Mouse (Mus musculus) embryonic stem cell, embryonic (primary cell): ENCODE measurements at regions not wholly inside any gene's neighbourhood (a gene's known extent, or its start where the extent isn't known, plus 50 kb on each side); places are given as distances from the start of the nearest gene placed in this dataset.
"Not testable (repeated sequence)": the region's sequence is repeated elsewhere in the genome, so short reads cannot be mapped to it uniquely, and the experiment has no call there.

Experiments
- CTCF ChIA-PET, 4 experiments: fragments of 300-600 bp in 2 of 4; fragments of 350-600 bp in 2 of 4; sonication (Branson Sonifier 250); formaldehyde crosslinking; loops; one replicate each; lab custom pipeline; 2022; ENCODE audit warnings: inconsistent platforms in 2 of 4; lab: Charles Lee
- POLR2A ChIA-PET, 4 experiments: fragments of 300-600 bp in 2 of 4; fragments of 350-600 bp in 2 of 4; sonication (Branson Sonifier 250); formaldehyde crosslinking; loops; one replicate each; lab custom pipeline; 2022; ENCODE audit warnings: antibody characterized with exemption in 4 of 4, inconsistent platforms in 1 of 4; lab: Charles Lee

GRCm38 (mm10) chr12:77854281-77855075 lies 339.6 kb upstream of the Gm6657 start:
- ChIA-PET CTCF (no interaction called here), POLR2A (no interaction called here)

DNA sequence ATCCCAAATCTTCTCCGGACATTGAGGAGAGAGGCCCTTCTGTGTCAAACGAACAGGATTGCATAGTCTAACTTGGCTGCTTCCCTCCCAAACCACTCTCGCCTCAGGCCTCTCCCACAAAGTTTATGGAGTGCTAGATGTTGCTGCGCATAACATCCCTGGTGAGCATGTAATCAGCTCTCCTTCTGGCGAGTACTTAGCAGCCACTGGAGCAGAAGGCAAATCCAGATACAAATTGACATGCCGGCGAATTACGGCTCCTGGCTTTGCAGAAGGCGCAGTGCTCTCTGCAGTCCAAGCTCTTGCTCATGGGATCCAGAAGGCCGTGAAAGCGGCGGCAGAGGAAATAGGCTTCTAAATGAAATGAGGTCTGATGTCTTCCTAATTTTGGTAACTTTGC lies 338.2 kb upstream of the Gm6657 start:
- CTCF ChIA-PET, result no interaction called here
- POLR2A ChIA-PET, result interaction anchor here in 1 of 4 experiments (0.9 kb wide), 1 partner anchor 11 kb away, joined by 3 read pairs; no protein-coding TSS in a partner anchor

- ChIA-PET POLR2A (no interaction called here), CTCF (no interaction called here)
Observed at GRCm38 (mm10) chr12:77857281-77857680, 336.8 kb upstream of the Gm6657 start.

DNA sequence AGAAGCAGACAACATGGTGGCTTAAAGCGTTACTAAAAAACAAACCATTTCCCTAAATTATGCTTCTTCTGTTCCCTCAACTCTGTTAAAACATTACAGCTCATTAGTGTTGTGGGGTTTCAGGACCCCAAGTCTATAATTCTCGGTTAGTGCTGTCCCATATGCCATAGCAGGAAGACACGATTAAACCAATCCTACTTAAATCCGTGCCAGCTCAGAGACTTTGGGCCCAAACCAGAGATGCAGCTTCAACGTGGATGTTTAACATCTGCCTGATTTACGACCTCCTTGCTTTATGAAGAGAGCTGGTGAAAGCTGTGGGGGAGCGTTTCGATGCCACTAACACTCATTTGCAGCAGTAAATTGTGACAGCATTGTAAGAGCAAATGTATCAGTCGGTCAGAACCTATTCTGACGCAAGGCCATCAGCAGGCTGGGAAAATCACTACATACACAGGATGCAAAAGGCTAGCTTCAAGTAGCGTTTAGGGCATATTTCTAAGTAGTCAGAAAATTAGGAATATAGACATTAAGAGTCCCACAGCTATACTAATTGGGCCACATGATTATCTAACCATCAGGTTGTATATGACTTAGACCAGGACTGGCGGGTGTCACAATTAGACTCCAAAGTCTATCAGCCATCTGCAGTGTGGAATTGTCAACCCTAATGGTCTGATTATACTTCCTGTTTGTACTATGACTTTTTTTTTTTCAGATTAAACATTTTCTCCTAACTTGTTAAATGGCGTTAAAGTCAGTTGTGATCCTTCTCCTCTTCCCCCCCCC lies 333.1 kb upstream of the Gm6657 start:
- POLR2A ChIA-PET, result no interaction called here
- CTCF ChIA-PET, result no interaction called here

GRCm38 (mm10) chr12:77867947-77868495 lies 326.0 kb upstream of the Gm6657 start:
- POLR2A ChIA-PET, result interaction anchor here in 1 of 4 experiments (0.7 kb wide), 1 partner anchor 1999 kb away, joined by 4 read pairs; no protein-coding TSS in a partner anchor
- CTCF ChIA-PET, result no interaction called here

DNA sequence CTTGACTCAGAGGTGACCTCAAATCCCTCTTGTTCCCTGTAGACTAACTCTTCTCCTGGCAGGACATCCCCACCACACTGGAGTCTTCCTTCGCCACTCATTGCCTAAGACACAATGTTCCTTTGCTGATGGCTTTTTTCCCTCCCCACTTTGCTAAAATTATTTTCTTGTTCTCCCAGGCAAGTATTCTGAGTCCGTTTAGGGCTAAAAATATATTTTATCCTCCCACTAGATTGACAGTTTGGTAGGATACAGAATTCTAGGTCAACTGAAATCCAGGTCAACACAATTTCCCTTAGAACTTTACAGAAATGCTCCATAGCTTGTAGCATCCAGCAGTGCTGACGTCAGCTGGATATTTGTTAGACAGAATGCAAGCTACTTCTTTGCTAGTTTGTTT lies 324.7 kb upstream of the Gm6657 start:
- POLR2A ChIA-PET, result no interaction called here
- CTCF ChIA-PET, result no interaction called here

GRCm38 (mm10) chr12:77887335-77887734 lies 306.7 kb upstream of the Gm6657 start:
- ChIA-PET CTCF (no interaction called here), POLR2A (interaction anchor here in 1 of 4 experiments (0.5 kb wide), 1 partner anchor 83 kb away, joined by 4 read pairs; no protein-coding TSS in a partner anchor)

DNA sequence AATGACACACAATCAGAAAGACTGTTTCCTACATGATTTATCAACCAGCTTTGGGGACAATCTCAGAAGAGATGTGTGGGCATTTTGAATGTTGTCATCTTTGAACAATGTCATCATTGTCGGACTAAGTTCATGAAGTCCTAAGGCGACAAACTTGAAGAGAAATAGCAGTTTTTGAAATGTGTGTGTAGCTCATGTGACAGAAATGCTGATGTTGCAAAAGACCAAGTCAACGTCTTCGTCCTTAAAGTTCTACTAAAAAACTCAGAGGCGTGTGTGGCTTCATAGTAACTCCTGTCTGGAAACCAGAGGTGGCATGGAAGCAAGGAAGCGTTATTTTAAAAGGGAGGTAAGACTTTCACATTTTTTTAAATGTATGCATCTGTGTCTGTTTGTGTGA lies 302.6 kb upstream of the Gm6657 start:
- ChIA-PET CTCF (no interaction called here), POLR2A (no interaction called here)

GRCm38 (mm10) chr12:77894238-77894637 lies 299.8 kb upstream of the Gm6657 start:
- CTCF ChIA-PET, result no interaction called here
- POLR2A ChIA-PET, result no interaction called here

DNA sequence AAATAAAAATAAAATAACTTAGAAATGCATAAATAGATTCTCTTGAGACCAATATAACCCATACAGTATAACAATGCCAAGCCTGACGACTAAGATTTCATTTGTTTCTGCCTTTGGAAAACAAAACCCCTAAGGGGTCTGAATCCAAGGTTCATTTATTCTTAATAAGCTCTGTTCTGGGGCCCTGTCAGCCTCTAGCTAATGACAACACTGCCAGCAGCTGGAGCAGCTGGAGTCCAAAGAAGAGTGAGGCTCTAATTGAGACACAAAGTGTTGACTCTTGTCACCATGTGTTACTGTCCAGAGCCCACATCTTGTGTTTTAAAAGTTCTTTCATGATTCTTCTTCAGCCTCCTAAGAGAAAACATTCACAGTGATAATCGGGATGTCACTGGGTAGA lies 298.5 kb upstream of the Gm6657 start:
- ChIA-PET POLR2A (no interaction called here), CTCF (no interaction called here)

- CTCF ChIA-PET, POLR2A ChIA-PET: not testable (repeated sequence)
Observed at GRCm38 (mm10) chr12:77898974-77899373, 295.1 kb upstream of the Gm6657 start.

GRCm38 (mm10) chr12:77901254-77901653 lies 292.8 kb upstream of the Gm6657 start:
- POLR2A ChIA-PET, result interaction anchor here in 1 of 4 experiments (0.6 kb wide), 1 partner anchor 25 kb away, joined by 3 read pairs; no protein-coding TSS in a partner anchor

GRCm38 (mm10) chr12:77912863-77913554 lies 281.0 kb upstream of the Gm6657 start:
- ChIA-PET POLR2A (interaction anchor here in 1 of 4 experiments (1.2 kb wide), 2 partner anchors 35 to 123 kb away, joined by 3 read pairs; no protein-coding TSS in a partner anchor), CTCF (no interaction called here)

More at GRCm38 (mm10) chr12:77901254-77901653, 292.8 kb upstream of the Gm6657 start:
- CTCF ChIA-PET, result no interaction called here

- ChIA-PET POLR2A (no interaction called here), CTCF (no interaction called here)
Observed at GRCm38 (mm10) chr12:77928729-77929128, 265.3 kb upstream of the Gm6657 start.

GRCm38 (mm10) chr12:77929571-77929970 lies 264.5 kb upstream of the Gm6657 start:
- CTCF ChIA-PET, result interaction anchor here in 1 of 4 experiments (0.5 kb wide), 1 partner anchor 21 kb away, joined by 5 read pairs; no protein-coding TSS in a partner anchor
- POLR2A ChIA-PET, result no interaction called here

GRCm38 (mm10) chr12:77943960-77944359 lies 250.1 kb upstream of the Gm6657 start:
- POLR2A ChIA-PET, result interaction anchor here in 1 of 4 experiments (0.5 kb wide), 1 partner anchor 248 kb away, joined by 4 read pairs; no protein-coding TSS in a partner anchor

GRCm38 (mm10) chr12:77949474-77950017 lies 244.5 kb upstream of the Gm6657 start:
- CTCF ChIA-PET, result interaction anchor here in 2 of 4 experiments (0.6 to 0.7 kb wide), 3 partner anchors 20 to 941 kb away, joined by 3 to 5 read pairs (median 3); no protein-coding TSS in a partner anchor
- POLR2A ChIA-PET, result interaction anchor here in 2 of 4 experiments (0.7 to 0.9 kb wide), 2 partner anchors 38 to 276 kb away, joined by 3 to 8 read pairs; partner anchors contain the start of gene Gphn (in 1 of the 2)

More at GRCm38 (mm10) chr12:77943960-77944359, 250.1 kb upstream of the Gm6657 start:
- CTCF ChIA-PET, result no interaction called here

- CTCF ChIA-PET, result no interaction called here
- POLR2A ChIA-PET, result no interaction called here
Observed at GRCm38 (mm10) chr12:77952492-77952891, 241.6 kb upstream of the Gm6657 start.
